Mouse (Mus musculus) olfactory bulb, adult 2 months (tissue): ENCODE results near the gene C8b. TPM values are rescaled to one million over a fixed set of nuclear protein-coding genes. Genes with fewer than 3 reads are reported as not detected.

Source experiments
- H3K27ac ChIP-seq: fragments of 200-500 bp; 2 replicates; pipeline ENCODE4 v1.5.1; 2012; ENCODE audit warnings: low read depth, low read length; ENCODE audit not compliant: insufficient read depth
- H3K4me1 ChIP-seq: fragments of 200-500 bp; 2 replicates; pipeline ENCODE4 v1.6.1; 2012; ENCODE audit warnings: low read length; ENCODE audit not compliant: control insufficient read depth, insufficient read depth
- H3K4me3 ChIP-seq: fragments of 200-500 bp; 2 replicates; pipeline ENCODE4 v1.5.1; 2012; ENCODE audit warnings: mild to moderate bottlenecking, low read depth, low read length, moderate library complexity; ENCODE audit not compliant: insufficient read depth
- CTCF ChIP-seq: fragments of 200-500 bp; IDR thresholded peaks from 2 replicates; pipeline ENCODE4 v1.5.1; 2012; ENCODE audit warnings: low read depth, mild to moderate bottlenecking, low read length, moderate library complexity; ENCODE audit not compliant: insufficient read depth
- POLR2A ChIP-seq: fragments of 200-500 bp; IDR thresholded peaks from 2 replicates; pipeline ENCODE4 v1.6.1; 2012; ENCODE audit warnings: mild to moderate bottlenecking, low read depth, low read length, moderate library complexity; ENCODE audit not compliant: insufficient read depth
- WGBS: fragments of 180-500 bp; shearing (Covaris S2); methylation state at CpG from one replicate; pipeline ENCODE4 v1.1.7; 2018; 5-methylcytosine and 5-hydroxymethylcytosine counted together
- polyA plus RNA-seq: library from polyadenylated mRNA; stranded (reverse); fragments of >200 nt; gene quantifications from 2 replicates; pipeline ENCODE4 v1.2.4, GENCODE M21; 2012; ENCODE audit warnings: low replicate concordance; ENCODE audit not compliant: missing spikeins, insufficient read depth, insufficient read length

The C8b gene
- not detected in 2 replicates for polyA plus RNA-seq

GRCm38 (mm10) chr4:104766065-104766464 lies at the start of gene C8b:
Gene C8b, plus strand, starts transcription at chr4:104766317.
- H3K4me3 ChIP-seq, result no peak within 1 kb of the TSS
- peaks cover 11% of the 10 kb centered on the region; the same call in 1 of the 2 replicates for H3K4me1 ChIP-seq
- 96% methylated on average over 8 of the region's 8 CpGs for WGBS
- no peak within 1 kb of the TSS for H3K27ac ChIP-seq
- TF ChIP-seq CTCF (no peak), POLR2A (no peak)

- Histone ChIP-seq H3K4me1 (peaks cover 30% of the 10 kb centered on the region), H3K4me3 (no peak overlapping the region), H3K27ac (peak overlapping the region; percentile 76)
- whole genome bisulfite sequencing, result 51% methylated on average over 1 of the region's 1 CpGs
- no peak for TF ChIP-seq POLR2A
- TF ChIP-seq CTCF, result no peak
These were observed 49.6 kb upstream of the C8b start for GRCm38 (mm10) chr4:104716506-104716905.

GRCm38 (mm10) chr4:104718973-104719795 lies 46.9 kb upstream of the C8b start:
- no peak for TF ChIP-seq POLR2A
- no peak for TF ChIP-seq CTCF
- Histone ChIP-seq H3K4me1 (peaks cover 36% of the 10 kb centered on the region), H3K4me3 (no peak overlapping the region), H3K27ac (peak overlapping the region; percentile 87)
- WGBS, result 16% methylated on average over 13 of the region's 13 CpGs

GRCm38 (mm10) chr4:104723527-104724045 lies 42.5 kb upstream of the C8b start:
- H3K4me1 ChIP-seq, result peaks cover 25% of the 10 kb centered on the region
- TF ChIP-seq CTCF (no peak), POLR2A (no peak)
- H3K4me3 ChIP-seq, result no peak overlapping the region
- WGBS, result 23% methylated on average over 6 of the region's 6 CpGs
- peak overlapping the region; percentile 43 for H3K27ac ChIP-seq

GRCm38 (mm10) chr4:104724258-104724657 lies 41.9 kb upstream of the C8b start:
- 47% methylated on average over 5 of the region's 5 CpGs for WGBS
- peaks cover 21% of the 10 kb centered on the region for H3K4me1 ChIP-seq
- peak overlapping the region; percentile 43 for H3K27ac ChIP-seq
- no peak overlapping the region for H3K4me3 ChIP-seq
- no peak for TF ChIP-seq POLR2A
- no peak for TF ChIP-seq CTCF

- peaks cover 14% of the 10 kb centered on the region for H3K4me1 ChIP-seq
- no peak for TF ChIP-seq POLR2A
- TF ChIP-seq CTCF, result no peak
- H3K27ac ChIP-seq, result no peak overlapping the region
- WGBS, result 58% methylated on average over 3 of the region's 3 CpGs
- no peak overlapping the region for H3K4me3 ChIP-seq
These were observed 40.4 kb upstream of the C8b start for GRCm38 (mm10) chr4:104725673-104726072.

- Histone ChIP-seq H3K4me3 (no peak overlapping the region), H3K4me1 (peaks cover 6% of the 10 kb centered on the region), H3K27ac (no peak overlapping the region)
- TF ChIP-seq POLR2A (no peak), CTCF (no peak)
- 44% methylated on average over 8 of the region's 8 CpGs for WGBS
These were observed 36.9 kb upstream of the C8b start for GRCm38 (mm10) chr4:104729185-104729584.

GRCm38 (mm10) chr4:104746500-104746899 lies 19.6 kb upstream of the C8b start:
- TF ChIP-seq POLR2A (no peak), CTCF (no peak)
- 40% methylated on average over 6 of the region's 6 CpGs for WGBS
- H3K27ac ChIP-seq, result no peak overlapping the region

GRCm38 (mm10) chr4:104754090-104754489 lies 12.0 kb upstream of the C8b start:
- Histone ChIP-seq H3K27ac (no peak overlapping the region), H3K4me1 (peaks cover 3% of the 10 kb centered on the region), H3K4me3 (no peak overlapping the region)
- 94% methylated on average over 3 of the region's 3 CpGs for WGBS
- TF ChIP-seq POLR2A (no peak), CTCF (no peak)

More at GRCm38 (mm10) chr4:104746500-104746899, 19.6 kb upstream of the C8b start:
- H3K4me1 ChIP-seq, result 0 out of 2 replicates have a peak, but pooled peaks cover 2% of the 10 kb centered on the region
- H3K4me3 ChIP-seq, result no peak overlapping the region
